Mouse (Mus musculus) stomach, postnatal 0 days (tissue): ENCODE data around the gene Gdi2. TPM values are rescaled to one million over a fixed set of nuclear protein-coding genes. Genes with fewer than 3 reads are reported as not detected.
A peak's percentile ranks its signal among the peaks of the same experiment; 100 is the strongest.

Source experiments
- ATAC-seq: fragments of 200-750 bp; cut with Nextera tagmentation; 2 replicates; pipeline ENCODE4 v1.8.0; 2017; ENCODE audit not compliant: low FRiP score, low TSS enrichment
- DNase-seq: peaks from one replicate; pipeline ENCODE4 v3.0.0-alpha.2; 2016; ENCODE audit warnings: low spot score
- H3K27ac ChIP-seq: fragments of 300-500 bp; sonication (generic); replicated peaks from 2 replicates; pipeline ENCODE4 v1.5.1; 2014; ENCODE audit warnings: mild to moderate bottlenecking, control low read depth
- H3K27me3 ChIP-seq: fragments of 300-500 bp; sonication (generic); 2 replicates; pipeline ENCODE4 v1.6.1; 2014; ENCODE audit warnings: low read length; ENCODE audit not compliant: control insufficient read depth, insufficient read depth
- H3K36me3 ChIP-seq: fragments of 300-500 bp; sonication (generic); 2 replicates; pipeline ENCODE4 v1.6.1; 2014; ENCODE audit warnings: low read length, mixed read lengths; ENCODE audit not compliant: control insufficient read depth, insufficient read depth
- H3K4me1 ChIP-seq: fragments of 300-500 bp; sonication (generic); replicated peaks from 2 replicates; pipeline ENCODE4 v1.6.1; 2014; ENCODE audit warnings: antibody characterized with exemption; ENCODE audit not compliant: control insufficient read depth, insufficient read depth
- H3K4me2 ChIP-seq: fragments of 300-500 bp; sonication (generic); replicated peaks from 2 replicates; pipeline ENCODE4 v1.6.1; 2014; ENCODE audit warnings: low read depth, mild to moderate bottlenecking, control low read depth, moderate library complexity
- H3K4me3 ChIP-seq: fragments of 300-500 bp; sonication (generic); 2 replicates; pipeline ENCODE4 v1.5.1; 2014; ENCODE audit warnings: low read depth, low read length, control low read depth
- H3K9ac ChIP-seq: fragments of 300-500 bp; sonication (generic); 2 replicates; pipeline ENCODE4 v1.6.1; 2014; ENCODE audit warnings: mild to moderate bottlenecking, low read length, control low read depth, mixed read lengths
- H3K9me3 ChIP-seq: fragments of 300-500 bp; sonication (generic); 2 replicates; pipeline ENCODE4 v1.6.1; 2016; ENCODE audit warnings: low read length; ENCODE audit not compliant: control insufficient read depth
- CTCF ChIP-seq: IDR thresholded peaks from 2 replicates; pipeline ENCODE4 v1.5.1; 2016; ENCODE audit warnings: antibody characterized with exemption, low read depth, mild to moderate bottlenecking, moderate library complexity
- EP300 ChIP-seq: optimal IDR thresholded peaks from 2 replicates; pipeline ENCODE3; 2016; ENCODE audit warnings: antibody characterized with exemption
- WGBS: fragments of 180-500 bp; shearing (Covaris S2); extraction: QIAGEN DNeasy Blood & Tissue Kit; methylation state at CpG from one replicate; pipeline ENCODE4 v1.1.7; 2014; 5-methylcytosine and 5-hydroxymethylcytosine counted together
- polyA plus RNA-seq: library from polyadenylated mRNA; unstranded; fragments of >200 nt; fragmentation: Nextera tagmentation; extraction: Ambion mirVana; gene quantifications from 2 replicates; pipeline ENCODE4 v1.2.1, GENCODE M21; 2015

The Gdi2 gene
- polyA plus RNA-seq, 1 experiment from 2014 or later, result 359 TPM

DNA sequence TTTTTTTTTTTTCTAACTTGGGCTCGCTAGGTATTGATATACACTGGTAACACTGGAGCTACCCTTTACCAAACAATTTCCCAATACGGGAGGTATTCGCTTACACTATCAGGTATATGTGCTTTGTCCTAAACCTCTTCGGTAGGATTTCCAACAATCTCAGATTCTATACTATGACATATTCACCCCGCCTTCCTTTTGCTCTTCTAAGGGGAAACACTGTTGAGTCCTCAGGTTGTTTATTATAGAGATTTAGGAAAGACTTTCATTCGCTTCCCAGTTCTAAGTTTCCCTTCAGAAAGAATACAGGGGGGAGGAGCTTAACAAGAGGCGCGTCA, 71.9 kb downstream of the Gdi2 start:
- no peaks in the 10 kb centered on the region for H3K4me1 ChIP-seq
- WGBS, result 12% methylated on average over 8 of the region's 8 CpGs
- H3K9ac ChIP-seq, result peak overlapping the region; percentile 87
- DNase-seq (no peak), ATAC-seq (no peak)
- no peaks in the 10 kb centered on the region for H3K27me3 ChIP-seq
- no peak overlapping the region for H3K27ac ChIP-seq
- H3K4me2 ChIP-seq, result peak overlapping the region; percentile 88
- TF ChIP-seq CTCF (no peak), EP300 (no peak)
- H3K9me3 ChIP-seq, result no peaks in the 10 kb centered on the region
- no peaks in the 10 kb centered on the region for H3K36me3 ChIP-seq
- H3K4me3 ChIP-seq, result peak overlapping the region; percentile 97

DNA sequence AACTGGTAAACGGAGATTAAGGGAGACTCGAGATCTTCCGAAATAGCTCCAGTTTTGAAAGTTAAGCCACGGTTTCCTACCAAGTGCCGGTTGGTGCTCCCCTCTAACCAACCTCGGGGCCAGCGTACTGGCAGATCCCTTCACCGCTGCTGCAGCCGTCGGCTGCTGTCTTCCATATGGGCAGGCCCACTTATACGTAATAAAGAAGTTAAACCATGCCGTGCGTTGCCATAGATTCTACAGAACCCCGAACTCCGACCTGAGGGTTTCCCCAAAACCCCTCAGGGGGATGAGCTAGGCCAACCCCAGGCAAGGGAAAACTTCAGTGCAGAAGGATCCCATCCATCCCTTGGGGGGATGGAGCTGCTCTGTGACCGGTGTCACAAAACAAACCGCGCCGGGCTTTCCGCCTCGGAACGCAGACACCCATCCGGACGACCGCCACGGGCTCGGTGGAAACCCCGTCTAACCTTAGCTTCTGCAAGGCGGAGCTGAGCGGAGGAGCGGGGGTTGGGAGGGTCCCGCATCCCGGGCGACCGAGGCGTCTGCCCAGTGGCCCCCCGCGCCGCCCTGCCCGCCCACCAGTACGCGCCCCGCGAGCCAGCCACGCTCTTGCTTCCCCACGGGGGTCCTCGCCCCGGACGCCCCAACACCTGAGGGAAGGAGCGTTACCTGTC, 72.4 kb downstream of the Gdi2 start:
- no peaks in the 10 kb centered on the region for H3K36me3 ChIP-seq
- H3K4me2 ChIP-seq, result peak overlapping the region; percentile 88
- no peaks in the 10 kb centered on the region for H3K27me3 ChIP-seq
- no peaks in the 10 kb centered on the region for H3K9me3 ChIP-seq
- H3K9ac ChIP-seq, result peak overlapping the region; percentile 87
- peak; percentile 27 for ATAC-seq
- TF ChIP-seq CTCF (no peak), EP300 (no peak)
- peak overlapping the region; percentile 97 for H3K4me3 ChIP-seq
- peak; percentile 43 for DNase-seq
- H3K27ac ChIP-seq, result peak overlapping the region; percentile 96
- H3K4me1 ChIP-seq, result no peaks in the 10 kb centered on the region
- WGBS, result under 1% methylated on average over 50 of the region's 50 CpGs

DNA sequence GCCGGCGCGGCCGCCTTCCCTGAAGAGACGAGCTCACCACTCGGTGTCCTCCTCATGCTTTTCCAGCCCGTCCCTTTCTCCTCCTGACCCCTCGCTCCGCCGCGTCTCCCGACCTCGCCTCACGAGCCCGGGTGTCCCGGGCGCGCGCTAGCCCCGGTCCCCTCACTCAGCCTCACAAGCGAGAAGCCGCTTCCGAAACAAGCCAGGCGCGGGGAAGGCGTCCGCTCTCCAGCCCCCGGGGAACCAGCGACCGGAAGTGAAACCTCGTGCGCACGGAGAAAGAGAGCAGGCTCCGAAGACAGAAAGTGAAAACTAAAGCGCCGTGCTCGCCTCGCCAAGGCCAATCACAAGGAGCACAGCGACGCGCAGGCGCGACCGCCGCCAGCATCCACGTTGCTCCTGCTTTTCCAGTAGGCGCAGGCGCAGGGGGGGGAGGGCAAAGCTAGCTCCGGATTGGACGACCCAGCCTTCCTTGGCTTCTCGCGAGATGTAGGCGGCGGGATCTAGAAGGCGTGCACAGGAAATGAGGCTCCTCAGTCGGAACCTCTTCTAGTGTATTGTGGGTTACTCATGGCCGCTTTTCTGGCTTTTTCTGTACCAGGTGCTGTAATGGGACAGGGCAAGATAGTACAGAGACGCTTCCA, 73.1 kb downstream of the Gdi2 start, which contains the start of gene Fam208b:
TSS of gene Fam208b (minus strand) at position 314 of the 644 bp plus-strand sequence.
- Histone ChIP-seq H3K9me3 (no peaks in the 10 kb centered on the region), H3K4me2 (peak within 1 kb of the TSS; percentile 88), H3K4me1 (no peaks in the 10 kb centered on the region), H3K27me3 (no peaks in the 10 kb centered on the region), H3K36me3 (no peaks in the 10 kb centered on the region), H3K27ac (peak within 1 kb of the TSS; percentile 96), H3K9ac (peak within 1 kb of the TSS; percentile 87), H3K4me3 (peak within 1 kb of the TSS; percentile 97)
- WGBS, result under 1% methylated on average over 56 of the region's 58 CpGs
- ATAC-seq (peak; percentile 100), DNase-seq (peak; percentile 99)
- TF ChIP-seq EP300 (peak; percentile 99), CTCF (peak; percentile 9; the same call in 1 of the 2 replicates)

Other genes starting within 250 kb of the Gdi2 start
- gene Fam208b, start 73.0 kb downstream of the Gdi2 start, polyA plus RNA-seq, result 4.1 and 5.1 TPM in 2 replicates
- 12.9 and 15.7 TPM in 2 replicates for gene Asb13, start 96.0 kb downstream of the Gdi2 start, polyA plus RNA-seq